In the genomic region with DNA sequence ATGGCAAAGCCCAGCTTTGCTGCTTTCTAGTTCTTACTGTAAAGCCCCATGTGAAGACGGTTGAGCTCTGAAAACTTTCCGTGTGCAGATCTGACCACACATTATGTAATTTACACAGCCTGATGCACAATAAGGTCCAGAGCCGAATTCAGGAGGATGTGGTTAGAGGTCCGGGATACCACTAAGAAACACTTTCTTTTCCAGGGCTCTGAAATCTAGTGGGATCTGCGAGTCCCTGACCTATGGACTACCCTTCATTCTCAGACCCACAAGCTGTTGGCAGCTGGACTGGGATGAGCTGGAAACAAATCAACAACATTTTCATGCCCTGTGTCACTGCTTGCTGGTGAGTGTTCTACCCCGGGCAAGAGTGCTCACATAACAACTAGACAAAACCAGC, we compare ENCODE assay signal across 24 mouse cellular contexts. TPM values are rescaled to one million over a fixed set of nuclear protein-coding genes. Genes with fewer than 3 reads are reported as not detected.
A peak's percentile ranks its signal among the peaks of the same experiment; 100 is the strongest.
DNase-seq lines count a peak whose midpoint lies in the region; ATAC-seq and TF ChIP-seq lines count a peak whose summit lies in the region.
"Had no signal": no experiment of that assay in that cellular context is flagged by ENCODE, and none has a peak within 500 bp of the region (broad histone marks: within the 10 kb centered on the region; RNA-seq: fewer than 3 reads in every experiment).

No protein-coding gene starts in this region.

- no peak for ATAC-seq in liver, embryonic 13.5 days (ENCODE audit: low read depth)
- no peak for ATAC-seq in liver, embryonic 11.5 days (replicated peaks; ENCODE audit: low FRiP score)
- ATAC-seq in liver, embryonic 15.5 days (ENCODE audit: insufficient read depth), result no peak
- ATAC-seq in hindbrain, embryonic 12.5 days (ENCODE audit: low FRiP score), result no peak
- ATAC-seq: hindbrain, embryonic 16.5 days; intestine, postnatal 0 days; Patski had no signal

- no peak overlapping the region for H3K4me2 ChIP-seq in liver, embryonic 13.5 days
- no peak overlapping the region for H3K4me2 ChIP-seq in liver, embryonic 11.5 days
- no peak overlapping the region for H3K4me2 ChIP-seq in liver, embryonic 15.5 days
- H3K4me2 ChIP-seq in myocyte (ENCODE audit: low read depth), result peak overlapping the region; percentile 44
- no peak overlapping the region for H3K4me2 ChIP-seq in hindbrain, embryonic 12.5 days (replicated peaks)
- H3K4me2 ChIP-seq: heart, embryonic 13.5 days; lung, embryonic 15.5 days had no signal

- H3K27me3 ChIP-seq in liver, embryonic 13.5 days, result no peaks in the 10 kb centered on the region
- H3K27me3 ChIP-seq in liver, embryonic 11.5 days (replicated peaks; ENCODE audit: control insufficient read depth, insufficient read depth, low read length), result no peaks in the 10 kb centered on the region
- no peaks in the 10 kb centered on the region for H3K27me3 ChIP-seq in liver, embryonic 15.5 days
- no peaks in the 10 kb centered on the region for H3K27me3 ChIP-seq in myocyte (ENCODE audit: control insufficient read depth, insufficient read depth, insufficient read length)
- no peaks in the 10 kb centered on the region for H3K27me3 ChIP-seq in midbrain, embryonic 10.5 days (ENCODE audit: low read depth, poor library complexity, severe bottlenecking)
- no peaks in the 10 kb centered on the region for H3K27me3 ChIP-seq in hindbrain, embryonic 12.5 days
- H3K27me3 ChIP-seq: heart, embryonic 13.5 days; lung, embryonic 15.5 days; Patski had no signal

- no peak for DNase-seq in liver, embryonic 13.5 days
- no peak for DNase-seq in liver, embryonic 11.5 days (ENCODE audit: low spot score)
- DNase-seq in adipocyte (ENCODE audit: low spot score), result peak; percentile 65
- DNase-seq in heart, postnatal 25 days (ENCODE audit: low spot score), result no peak
- no peak for DNase-seq in midbrain, embryonic 10.5 days (ENCODE audit: low spot score)
- DNase-seq: adrenal gland, postnatal 10 days; cerebellum, adult 11-12 months; cerebellum, postnatal 14 days; embryo, embryonic 11 days; gastrocnemius, postnatal 10 days; heart, adult 18-20 months; heart, postnatal 36 days; right cerebral cortex, postnatal 4 days; thymus, postnatal 25 days had no signal

- H3K4me3 ChIP-seq in liver, embryonic 13.5 days (replicated peaks), result no peak overlapping the region
- H3K4me3 ChIP-seq in liver, embryonic 11.5 days (ENCODE audit: low read depth, low read length), result no peak overlapping the region
- no peak overlapping the region for H3K4me3 ChIP-seq in liver, embryonic 15.5 days (replicated peaks)
- H3K4me3 ChIP-seq in myocyte, result no peak overlapping the region
- H3K4me3 ChIP-seq in midbrain, embryonic 10.5 days, result no peak overlapping the region
- no peak overlapping the region for H3K4me3 ChIP-seq in hindbrain, embryonic 12.5 days
- H3K4me3 ChIP-seq: forebrain, embryonic 10.5 days; heart, embryonic 13.5 days; lung, embryonic 15.5 days had no signal

- intact Hi-C loops in heart, postnatal 25 days (cut with DNase I), result no loop called here

- H3K9ac ChIP-seq in liver, embryonic 13.5 days, result no peak overlapping the region
- H3K9ac ChIP-seq in liver, embryonic 11.5 days (ENCODE audit: low read depth, low read length), result no peak overlapping the region
- H3K9ac ChIP-seq in liver, embryonic 15.5 days, result no peak overlapping the region
- no peak overlapping the region for H3K9ac ChIP-seq in hindbrain, embryonic 12.5 days
- H3K9ac ChIP-seq: heart, embryonic 13.5 days; lung, embryonic 15.5 days had no signal

- H3K4me1 ChIP-seq in liver, embryonic 13.5 days (replicated peaks), result peaks cover 56% of the 10 kb centered on the region
- H3K4me1 ChIP-seq in liver, embryonic 11.5 days (replicated peaks; ENCODE audit: control insufficient read depth, insufficient read depth, low read length), result peaks cover 25% of the 10 kb centered on the region
- H3K4me1 ChIP-seq in liver, embryonic 15.5 days (replicated peaks), result peaks cover 61% of the 10 kb centered on the region
- peaks cover 6% of the 10 kb centered on the region for H3K4me1 ChIP-seq in midbrain, embryonic 10.5 days
- peaks cover 4% of the 10 kb centered on the region; the same call in 1 of the 2 replicates for H3K4me1 ChIP-seq in hindbrain, embryonic 12.5 days

- TF ChIP-seq POLR2A in myocyte (IDR thresholded peaks at IDR 0.05; ENCODE audit: insufficient read length, low read depth), result no peak

- 58% methylated on average over 6 of the region's 6 CpGs for WGBS in liver, embryonic 13.5 days (ENCODE audit: insufficient replicate concordance)
- WGBS in liver, embryonic 11.5 days, result 69% methylated on average over 6 of the region's 6 CpGs
- WGBS in liver, embryonic 15.5 days (ENCODE audit: insufficient replicate concordance), result 45% methylated on average over 6 of the region's 6 CpGs
- WGBS in midbrain, embryonic 10.5 days, result 87% methylated on average over 6 of the region's 6 CpGs
- WGBS in hindbrain, embryonic 12.5 days, result 88% methylated on average over 6 of the region's 6 CpGs

- H3K36me3 ChIP-seq in liver, embryonic 13.5 days, result no peaks in the 10 kb centered on the region
- no peaks in the 10 kb centered on the region for H3K36me3 ChIP-seq in liver, embryonic 11.5 days (ENCODE audit: control insufficient read depth, insufficient read depth, low read length)
- H3K36me3 ChIP-seq in liver, embryonic 15.5 days (replicated peaks), result no peaks in the 10 kb centered on the region
- H3K36me3 ChIP-seq in myocyte (ENCODE audit: control insufficient read depth, insufficient read depth), result no peaks in the 10 kb centered on the region
- H3K36me3 ChIP-seq in midbrain, embryonic 10.5 days, result no peaks in the 10 kb centered on the region
- H3K36me3 ChIP-seq in hindbrain, embryonic 12.5 days, result no peaks in the 10 kb centered on the region
- H3K36me3 ChIP-seq: forebrain, embryonic 10.5 days; heart, embryonic 13.5 days; lung, embryonic 15.5 days had no signal

- H3K27ac ChIP-seq in liver, embryonic 13.5 days, result peak overlapping the region; percentile 74; the same call in 1 of the 2 replicates
- no peak overlapping the region for H3K27ac ChIP-seq in liver, embryonic 11.5 days (ENCODE audit: low read depth, low read length)
- H3K27ac ChIP-seq in liver, embryonic 15.5 days (replicated peaks), result 0 out of 2 replicates have a peak overlapping the region, but pooled peaks have one; percentile 14
- H3K27ac ChIP-seq in midbrain, embryonic 10.5 days (replicated peaks), result no peak overlapping the region
- H3K27ac ChIP-seq in hindbrain, embryonic 12.5 days, result no peak overlapping the region
- H3K27ac ChIP-seq: forebrain, embryonic 10.5 days; kidney, postnatal 0 days; lung, embryonic 15.5 days had no signal

- H3K9me3 ChIP-seq in liver, embryonic 13.5 days (replicated peaks), result no peaks in the 10 kb centered on the region
- H3K9me3 ChIP-seq in liver, embryonic 11.5 days (ENCODE audit: control insufficient read depth, low read length), result no peaks in the 10 kb centered on the region
- H3K9me3 ChIP-seq in liver, embryonic 15.5 days (replicated peaks), result no peaks in the 10 kb centered on the region
- H3K9me3 ChIP-seq in midbrain, embryonic 10.5 days (replicated peaks), result no peaks in the 10 kb centered on the region
- no peaks in the 10 kb centered on the region for H3K9me3 ChIP-seq in hindbrain, embryonic 12.5 days (replicated peaks)
- H3K9me3 ChIP-seq: forebrain, embryonic 10.5 days; heart, embryonic 13.5 days; lung, embryonic 15.5 days had no signal

- no peaks in the 10 kb centered on the region for H3K79me2 ChIP-seq in myocyte (ENCODE audit: control insufficient read depth, insufficient read depth)

- no peak overlapping the region for H3ac ChIP-seq in myocyte (ENCODE audit: control insufficient read depth, insufficient read length)

RNA-seq across cellular contexts. Expression of a gene that starts 27.2 kb away (rescaled TPM):
- polyA plus RNA-seq in liver, embryonic 13.5 days (2015; fragmentation: Nextera tagmentation; extraction: Ambion mirVana), result 20.1 and 20.2 TPM in 2 replicates
- polyA plus RNA-seq in liver, embryonic 11.5 days (2014; fragmentation: Nextera tagmentation; extraction: Ambion mirVana), result 12.6 and 17.2 TPM in 2 replicates
- polyA plus RNA-seq in liver, embryonic 15.5 days (2015; fragmentation: Nextera tagmentation; extraction: Ambion mirVana), result 19.9 and 21.1 TPM in 2 replicates
- 41.3 TPM for polyA plus RNA-seq in myocyte (2012; fragmentation: generic; extraction: Trizol)
- total RNA-seq in heart, postnatal 25 days (2021), result 1 to 10 TPM; 2.9 to 3.2 TPM
- 8.8 and 9.9 TPM in 2 replicates for polyA plus RNA-seq in midbrain, embryonic 10.5 days (2016; fragmentation: Nextera tagmentation; extraction: Ambion mirVana)
- polyA plus RNA-seq in hindbrain, embryonic 12.5 days (2016; fragmentation: Nextera tagmentation; extraction: Ambion mirVana), result 8.5 and 10.3 TPM in 2 replicates

RNA-seq across cellular contexts. Expression of a gene that starts 27.9 kb away (rescaled TPM):
- 2.1 and 2.2 TPM in 2 replicates for polyA plus RNA-seq in liver, embryonic 13.5 days (2015; fragmentation: Nextera tagmentation; extraction: Ambion mirVana)
- polyA plus RNA-seq in liver, embryonic 11.5 days (2014; fragmentation: Nextera tagmentation; extraction: Ambion mirVana), result 5.0 and 6.2 TPM in 2 replicates
- 1.7 and 2.1 TPM in 2 replicates for polyA plus RNA-seq in liver, embryonic 15.5 days (2015; fragmentation: Nextera tagmentation; extraction: Ambion mirVana)
- 14.4 TPM for polyA plus RNA-seq in myocyte (2012; fragmentation: generic; extraction: Trizol)
- 1 to 10 TPM; 2.0 to 4.2 TPM for total RNA-seq in heart, postnatal 25 days (2021)
- 7.9 and 9.3 TPM in 2 replicates for polyA plus RNA-seq in midbrain, embryonic 10.5 days (2016; fragmentation: Nextera tagmentation; extraction: Ambion mirVana)
- 16.8 and 19.2 TPM in 2 replicates for polyA plus RNA-seq in hindbrain, embryonic 12.5 days (2016; fragmentation: Nextera tagmentation; extraction: Ambion mirVana)

RNA-seq across cellular contexts. Expression of a gene that starts 48.2 kb away (rescaled TPM):
- polyA plus RNA-seq in liver, embryonic 13.5 days (2015; fragmentation: Nextera tagmentation; extraction: Ambion mirVana), result 186 and 197 TPM in 2 replicates
- polyA plus RNA-seq in liver, embryonic 11.5 days (2014; fragmentation: Nextera tagmentation; extraction: Ambion mirVana), result 220 and 230 TPM in 2 replicates
- polyA plus RNA-seq in liver, embryonic 15.5 days (2015; fragmentation: Nextera tagmentation; extraction: Ambion mirVana), result 189 and 201 TPM in 2 replicates
- 199 TPM for polyA plus RNA-seq in myocyte (2012; fragmentation: generic; extraction: Trizol)
- total RNA-seq in heart, postnatal 25 days (2021), result 10 to 100 TPM; 65.5 to 73.0 TPM
- 162 and 175 TPM in 2 replicates for polyA plus RNA-seq in midbrain, embryonic 10.5 days (2016; fragmentation: Nextera tagmentation; extraction: Ambion mirVana)
- polyA plus RNA-seq in hindbrain, embryonic 12.5 days (2016; fragmentation: Nextera tagmentation; extraction: Ambion mirVana), result 149 and 158 TPM in 2 replicates

RNA-seq across cellular contexts. Expression of a gene that starts 49.0 kb away (rescaled TPM):
- polyA plus RNA-seq in liver, embryonic 13.5 days (2015; fragmentation: Nextera tagmentation; extraction: Ambion mirVana), result 131 and 132 TPM in 2 replicates
- polyA plus RNA-seq in liver, embryonic 11.5 days (2014; fragmentation: Nextera tagmentation; extraction: Ambion mirVana), result 102 and 103 TPM in 2 replicates
- polyA plus RNA-seq in liver, embryonic 15.5 days (2015; fragmentation: Nextera tagmentation; extraction: Ambion mirVana), result 87.9 and 93.6 TPM in 2 replicates
- 96.2 TPM for polyA plus RNA-seq in myocyte (2012; fragmentation: generic; extraction: Trizol)
- 10 to 100 TPM; 31.8 to 33.9 TPM for total RNA-seq in heart, postnatal 25 days (2021)
- polyA plus RNA-seq in midbrain, embryonic 10.5 days (2016; fragmentation: Nextera tagmentation; extraction: Ambion mirVana), result 79.7 and 82.7 TPM in 2 replicates
- polyA plus RNA-seq in hindbrain, embryonic 12.5 days (2016; fragmentation: Nextera tagmentation; extraction: Ambion mirVana), result 59.9 and 63.4 TPM in 2 replicates

RNA-seq across cellular contexts. Expression of a gene that starts 51.5 kb away (rescaled TPM):
- polyA plus RNA-seq in liver, embryonic 13.5 days (2015; fragmentation: Nextera tagmentation; extraction: Ambion mirVana), result 5.3 and 5.6 TPM in 2 replicates
- 6.1 and 6.2 TPM in 2 replicates for polyA plus RNA-seq in liver, embryonic 11.5 days (2014; fragmentation: Nextera tagmentation; extraction: Ambion mirVana)
- polyA plus RNA-seq in liver, embryonic 15.5 days (2015; fragmentation: Nextera tagmentation; extraction: Ambion mirVana), result 6.8 and 7.8 TPM in 2 replicates
- 0.24 TPM for polyA plus RNA-seq in myocyte (2012; fragmentation: generic; extraction: Trizol)
- total RNA-seq in heart, postnatal 25 days (2021), result under 1 TPM; 0.36 to 0.52 TPM
- polyA plus RNA-seq in midbrain, embryonic 10.5 days (2016; fragmentation: Nextera tagmentation; extraction: Ambion mirVana), result 1.8 and 2.0 TPM in 2 replicates
- 0.76 and 1.2 TPM in 2 replicates for polyA plus RNA-seq in hindbrain, embryonic 12.5 days (2016; fragmentation: Nextera tagmentation; extraction: Ambion mirVana)

Comparison
In these comparisons a context has a peak if more than half of its experiments do, and no peak if none do; other contexts are left out.
1. H3K27ac ChIP-seq: peak in liver, embryonic 13.5 days (single experiment) and liver, embryonic 15.5 days (single experiment); none in liver, embryonic 11.5 days (single experiment), midbrain, embryonic 10.5 days (single experiment) and hindbrain, embryonic 12.5 days (single experiment).